Mouse (Mus musculus) G1E-ER4 (cell line): ENCODE results near the gene Pknox2. TPM values are rescaled to one million over a fixed set of nuclear protein-coding genes. Genes with fewer than 3 reads are reported as not detected.

ENCODE experiments used
- GATA1 ChIP-seq: IDR thresholded peaks from one replicate; pipeline ENCODE4 v1.8.0; 2012; ENCODE audit warnings: low read length, inconsistent platforms
- polyA plus RNA-seq: library from polyadenylated mRNA; stranded (reverse); fragments of >175 nt; gene quantifications from 2 replicates; pipeline ENCODE4 v1.2.3, GENCODE M21; 2012

Pknox2 gene
- polyA plus RNA-seq, 1 experiment = not detected

DNA sequence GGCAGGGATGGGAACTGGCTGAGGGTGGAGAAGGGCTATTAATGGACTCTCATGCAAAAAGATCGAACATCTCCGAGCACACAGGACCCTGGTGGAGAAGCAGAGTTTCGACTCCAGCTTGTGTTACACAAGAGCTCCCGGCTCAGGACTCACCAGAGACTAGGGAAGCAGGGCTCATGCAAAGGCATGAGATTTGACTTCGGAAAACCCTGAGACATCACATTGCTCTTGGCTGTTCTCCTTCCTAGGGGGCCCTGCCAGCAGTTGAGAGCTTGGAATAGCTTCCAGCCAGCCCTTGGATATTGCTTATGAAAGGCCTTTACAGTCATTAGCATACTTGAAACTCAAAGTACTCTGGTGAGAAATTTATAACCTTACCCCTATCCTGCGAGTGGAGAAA, 26.4 kb downstream of the Pknox2 start:
- TF ChIP-seq GATA1 = no peak

DNA sequence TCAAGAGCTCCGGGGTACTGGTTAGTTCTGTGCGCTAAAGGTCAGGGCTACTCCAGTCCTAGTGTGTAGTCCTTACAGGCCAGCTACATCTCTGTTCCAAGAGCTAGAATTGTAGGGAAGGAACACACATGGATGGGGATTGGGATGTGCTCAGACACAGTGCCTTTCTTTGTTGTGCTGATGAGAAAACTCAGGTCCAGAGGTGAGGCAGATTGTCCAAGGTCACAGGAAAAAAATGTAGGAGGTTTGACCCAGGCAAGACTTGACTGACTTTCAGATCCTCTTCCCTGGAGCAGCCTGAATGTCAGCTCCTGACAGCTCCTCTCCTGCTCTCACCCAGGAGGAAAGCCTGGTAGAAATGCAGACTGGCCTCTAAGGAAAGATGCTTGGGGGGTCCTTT, 29.7 kb downstream of the Pknox2 start:
- TF ChIP-seq GATA1 = no peak

DNA sequence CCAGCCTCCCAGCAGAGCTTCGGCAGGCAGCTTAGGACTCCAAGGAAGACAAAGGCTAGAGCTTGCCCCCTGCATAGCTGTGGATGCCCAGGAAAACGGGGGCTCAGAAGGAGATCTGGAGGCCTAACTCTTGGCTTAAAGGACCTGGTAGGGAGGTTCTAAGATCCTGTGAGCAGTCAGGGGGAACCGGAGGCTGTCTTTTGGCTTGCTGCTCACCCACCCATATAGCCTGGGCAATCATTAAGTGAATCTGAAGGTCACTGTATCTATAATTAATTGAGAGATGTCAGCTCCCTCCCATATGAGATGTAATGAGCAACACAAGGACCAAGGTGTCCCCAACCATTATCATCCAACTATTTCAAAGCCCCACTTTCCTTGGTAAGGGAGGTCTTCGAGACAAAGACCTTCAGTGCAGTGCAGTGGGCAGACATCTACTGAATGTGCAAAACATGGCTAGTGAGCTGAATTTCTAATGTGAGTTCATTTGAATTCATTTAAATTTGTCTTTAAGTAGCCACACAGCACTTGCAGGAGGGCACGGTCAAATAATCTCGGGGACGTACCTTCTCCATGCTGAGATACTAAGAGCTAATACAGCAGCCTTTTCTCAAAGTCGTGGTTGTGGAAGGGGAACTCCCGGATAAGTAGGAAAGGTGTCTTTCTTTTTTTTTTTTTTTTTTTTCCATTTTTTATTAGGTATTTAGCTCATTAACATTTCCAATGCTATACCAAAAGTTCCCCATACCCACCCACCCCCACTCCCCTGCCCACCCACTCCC, 30.4 kb downstream of the Pknox2 start:
- no peak for TF ChIP-seq GATA1

DNA sequence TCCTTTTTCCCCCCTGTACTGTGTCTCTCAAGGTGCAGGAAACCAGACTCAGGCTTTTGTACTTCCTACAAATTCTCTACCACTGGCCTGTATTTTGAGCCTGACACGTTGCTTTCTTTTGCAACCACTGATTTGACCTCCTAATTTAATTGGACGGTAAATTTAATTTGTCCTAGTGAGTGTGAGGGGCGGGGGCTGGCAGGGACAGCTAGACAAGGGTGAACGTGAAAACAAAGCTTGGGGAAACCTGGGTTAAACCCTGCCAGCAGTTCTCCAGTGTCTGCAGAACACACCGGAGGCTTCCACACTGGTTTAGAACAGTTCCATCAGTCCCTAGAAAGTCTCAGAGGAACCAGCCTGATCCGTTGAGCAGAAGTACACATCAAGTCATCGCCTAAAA, 31.4 kb downstream of the Pknox2 start:
- no peak for TF ChIP-seq GATA1

DNA sequence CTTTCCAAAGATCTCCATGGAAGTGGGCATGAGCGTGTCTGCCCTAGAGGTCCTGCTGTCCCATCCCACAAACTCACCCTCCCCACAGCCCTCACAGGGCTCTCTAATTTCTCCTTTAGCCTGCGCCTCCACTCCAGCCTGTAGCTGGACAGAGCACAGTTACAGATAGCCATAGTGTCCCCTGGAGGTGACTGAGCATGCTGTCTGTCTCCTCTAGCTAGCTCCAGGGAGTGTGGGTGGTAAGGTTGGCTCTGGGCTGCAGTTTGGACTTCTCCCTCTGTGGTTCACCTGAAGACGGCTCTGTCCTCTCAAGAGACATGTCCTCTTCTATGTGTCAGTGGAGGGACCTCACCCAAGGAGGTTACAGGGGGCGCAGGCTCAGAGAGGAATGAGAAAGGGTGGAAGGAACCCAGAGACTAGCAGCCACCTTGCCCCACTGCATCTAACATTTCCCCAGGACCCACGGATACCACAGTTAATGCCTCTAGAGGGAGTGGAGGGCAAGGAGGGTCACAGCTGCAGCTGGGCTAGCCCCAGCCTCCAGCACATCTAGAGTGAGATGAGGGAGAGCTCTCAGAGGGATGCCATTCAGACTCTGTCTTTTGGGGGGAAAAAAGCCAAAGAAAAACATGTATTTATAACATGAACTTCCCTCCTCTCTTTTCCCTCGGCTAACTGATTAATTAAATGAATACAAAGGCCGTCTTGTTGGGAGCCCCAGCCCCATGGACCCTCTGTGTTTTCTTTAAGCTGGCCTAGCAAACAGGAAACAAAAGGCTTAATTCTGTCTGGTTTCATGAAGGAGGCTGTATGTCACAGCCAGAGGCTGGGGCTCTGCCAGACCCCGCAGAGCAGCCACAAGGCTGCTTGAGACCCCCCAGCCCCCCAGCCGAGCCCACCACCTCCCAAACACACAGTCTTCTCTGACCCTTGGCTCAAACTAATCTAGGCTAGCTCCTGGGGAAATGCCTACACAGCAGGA, 32.6 kb downstream of the Pknox2 start:
- TF ChIP-seq GATA1 = no peak

DNA sequence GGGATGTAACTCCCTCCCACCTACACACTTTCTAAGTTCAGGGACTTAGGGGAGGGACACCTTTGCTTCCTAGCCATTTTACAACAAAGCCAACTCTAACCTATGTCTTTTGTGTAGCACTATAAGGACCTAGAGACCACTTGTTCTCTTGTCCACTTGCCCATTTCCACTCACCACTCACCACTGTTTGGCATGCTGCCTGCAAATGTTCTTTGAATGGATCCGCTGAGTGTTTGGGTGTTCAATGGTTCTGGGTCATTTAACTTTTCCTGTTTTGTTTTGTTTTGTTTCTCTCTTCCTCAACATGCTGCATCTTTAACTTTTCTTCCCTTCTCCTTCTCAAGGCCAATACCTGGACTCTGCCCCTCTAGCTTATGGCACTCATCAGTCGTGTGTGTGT, 39.7 kb downstream of the Pknox2 start:
- no peak for TF ChIP-seq GATA1

DNA sequence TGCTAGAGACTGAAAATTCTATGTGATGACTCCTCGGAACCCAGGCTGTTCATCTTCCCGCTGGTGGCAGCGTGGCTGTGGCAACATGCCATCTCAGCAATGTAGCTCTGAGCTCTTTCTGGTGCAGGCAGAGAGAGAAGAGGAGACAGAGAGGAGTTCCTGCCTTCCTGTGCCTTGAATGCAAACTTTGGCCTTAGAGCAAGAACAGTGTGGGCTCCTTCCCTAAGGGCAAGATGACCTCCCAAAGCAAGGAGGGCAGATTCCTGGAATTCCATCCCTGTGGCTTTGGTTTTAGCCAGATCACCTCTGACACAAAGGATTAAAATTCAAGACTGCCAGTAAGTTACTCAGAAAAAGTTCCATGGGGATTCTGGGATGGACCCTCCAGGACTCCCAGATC, 40.4 kb downstream of the Pknox2 start:
- TF ChIP-seq GATA1 = no peak

DNA sequence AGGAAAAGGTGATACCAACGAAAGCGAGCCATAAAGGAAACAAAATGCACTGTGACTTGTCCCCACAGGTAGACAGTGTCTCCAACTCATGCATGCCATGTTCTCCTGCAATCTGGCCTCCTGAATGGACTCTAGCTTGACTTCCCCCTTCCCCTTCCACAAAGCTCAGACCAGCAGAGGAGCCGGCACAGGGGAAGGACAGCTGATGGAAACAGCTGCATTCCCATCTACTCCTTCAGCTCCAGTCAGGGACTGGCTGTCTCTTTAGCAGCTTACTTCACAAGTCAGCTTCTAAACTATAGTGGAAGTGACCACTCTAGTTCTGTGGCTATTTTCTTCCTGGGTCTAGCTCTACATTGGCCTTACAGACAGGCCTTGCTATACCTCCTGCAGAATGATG, 43.0 kb downstream of the Pknox2 start:
- TF ChIP-seq GATA1 = no peak

DNA sequence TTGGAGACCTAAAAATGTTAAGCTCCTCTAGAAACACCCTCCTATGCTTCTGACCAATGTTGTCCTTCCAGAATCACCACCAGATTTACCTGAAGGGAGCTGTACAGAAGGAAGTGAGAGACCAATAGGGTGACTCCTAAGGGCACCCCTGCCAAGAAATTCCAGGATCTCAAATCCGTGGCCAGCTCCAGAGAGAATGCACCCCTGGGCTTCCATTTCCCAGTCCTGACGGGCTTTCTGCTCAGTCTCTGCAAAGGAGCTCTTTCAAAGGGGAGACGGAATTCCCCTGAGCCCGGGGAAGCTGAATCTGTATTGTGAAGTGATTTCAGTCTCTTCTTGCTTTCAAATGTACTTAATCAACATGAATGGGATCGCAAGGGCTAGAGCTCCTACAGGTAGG, 43.4 kb downstream of the Pknox2 start:
- TF ChIP-seq GATA1 = no peak

DNA sequence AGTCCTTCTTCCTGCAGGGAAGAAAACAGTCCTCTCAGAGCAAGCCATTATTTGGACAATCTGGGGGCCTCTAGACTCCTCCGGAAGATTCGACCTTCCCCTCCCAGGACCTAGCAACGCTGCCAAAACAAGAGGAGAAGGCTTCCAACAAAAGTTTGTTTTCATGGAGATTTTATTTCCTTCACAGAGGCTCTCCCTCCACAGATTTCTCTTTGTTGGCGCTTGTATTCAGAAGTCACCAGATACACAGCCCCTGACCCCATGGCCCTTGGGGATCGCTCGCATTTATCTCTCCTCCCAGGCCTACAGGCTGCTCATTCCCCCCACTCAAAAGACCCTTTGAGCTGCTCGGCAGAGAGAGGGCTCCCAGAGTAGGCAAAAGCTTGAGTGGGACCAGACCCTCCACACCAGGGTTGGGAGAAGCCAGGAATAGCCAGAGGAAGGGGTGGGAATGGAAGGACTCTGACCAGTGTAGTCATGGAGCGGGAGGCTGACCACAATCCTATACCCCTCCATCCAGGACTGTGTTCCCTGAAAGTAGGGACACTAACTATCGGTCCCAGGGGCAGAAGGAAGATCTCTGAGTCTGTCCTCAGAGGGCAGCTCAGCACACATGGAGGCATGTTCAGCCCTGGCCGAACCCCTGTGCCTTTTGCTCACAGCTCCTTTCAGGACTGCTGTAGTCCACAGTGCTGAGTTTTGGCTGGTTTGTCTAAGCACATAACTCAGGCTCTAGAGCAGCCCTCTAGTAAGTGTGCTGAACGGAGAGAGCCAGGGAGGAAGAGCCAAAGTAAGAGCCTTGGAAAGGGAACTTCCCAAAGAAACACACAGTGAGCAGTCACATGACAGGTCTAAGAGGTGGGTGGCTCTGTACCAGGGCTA, 45.9 kb downstream of the Pknox2 start:
- no peak for TF ChIP-seq GATA1

DNA sequence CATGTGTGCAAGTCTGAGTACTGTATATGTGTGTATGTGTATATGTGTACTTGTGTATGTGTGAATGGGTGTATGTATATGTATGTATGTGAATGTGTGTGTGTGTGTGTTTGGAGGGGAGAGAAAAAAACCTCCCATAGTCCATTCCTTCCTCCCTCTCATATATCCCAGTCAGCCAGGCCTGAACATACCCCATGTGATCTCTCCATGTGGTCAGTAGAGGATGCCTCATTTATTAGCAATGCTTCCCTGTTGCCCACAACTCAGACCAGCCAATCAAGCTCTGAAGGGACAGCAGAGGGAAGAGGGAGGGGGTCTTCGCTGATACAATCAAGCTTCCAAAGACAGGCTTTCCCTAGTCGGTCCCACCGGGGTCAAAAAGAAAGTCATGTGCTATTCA, 47.6 kb downstream of the Pknox2 start:
- TF ChIP-seq GATA1 = no peak

DNA sequence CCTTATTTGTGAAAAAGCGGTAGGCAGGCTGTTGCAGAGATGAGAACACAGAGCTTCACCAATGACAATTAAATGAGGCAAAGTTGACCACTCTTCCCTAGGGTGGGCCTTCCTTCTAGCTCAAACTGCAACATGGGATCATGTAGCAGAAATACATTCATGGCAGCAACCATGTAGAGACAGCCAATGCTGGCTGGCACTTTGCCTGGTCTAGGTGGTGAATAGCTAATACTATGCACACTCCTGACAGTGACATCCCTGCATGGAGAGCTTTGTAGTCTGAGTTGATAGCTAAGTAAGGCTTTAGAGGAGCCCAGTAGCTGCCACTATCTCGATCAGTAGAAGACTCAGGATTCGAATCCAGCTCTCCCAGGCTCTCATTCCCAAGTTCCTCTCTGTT, 48.6 kb downstream of the Pknox2 start:
- TF ChIP-seq GATA1 = no peak

DNA sequence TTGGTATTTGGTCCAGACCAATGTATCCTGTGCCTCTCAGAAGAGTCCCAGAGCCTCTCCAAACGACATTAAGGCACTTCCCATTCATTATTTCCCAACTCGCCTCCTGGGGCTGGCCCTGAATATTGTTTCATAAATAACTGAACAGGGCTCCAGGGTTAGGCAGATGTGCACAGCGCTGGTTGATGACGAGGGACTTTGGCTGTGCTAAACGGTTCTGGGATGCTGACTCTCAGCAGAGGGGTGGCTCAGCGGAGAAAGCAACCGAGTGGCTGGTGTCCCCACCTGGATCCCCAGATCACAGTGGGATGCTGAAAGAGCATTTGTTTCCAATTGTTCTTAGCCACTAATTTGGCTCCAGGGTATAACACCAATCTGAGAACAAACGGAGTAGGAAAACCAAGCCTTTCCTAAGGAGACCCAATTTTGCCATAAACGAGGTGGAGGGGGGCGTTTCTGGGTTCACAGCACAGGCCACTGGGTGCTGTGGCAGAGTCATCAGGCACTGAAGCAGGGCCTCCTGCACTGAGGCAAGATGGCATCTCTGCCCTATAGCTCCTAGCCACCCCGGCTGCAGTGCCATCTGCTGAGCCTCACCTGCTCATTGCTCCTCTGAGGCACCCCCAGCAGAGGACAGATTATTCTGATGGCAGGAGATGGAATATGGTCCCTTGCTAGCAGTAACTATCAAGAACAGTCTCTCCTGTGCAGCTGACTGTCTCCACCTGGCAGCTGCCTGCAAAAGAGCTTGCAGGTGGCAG, 52.8 kb downstream of the Pknox2 start:
- no peak for TF ChIP-seq GATA1

DNA sequence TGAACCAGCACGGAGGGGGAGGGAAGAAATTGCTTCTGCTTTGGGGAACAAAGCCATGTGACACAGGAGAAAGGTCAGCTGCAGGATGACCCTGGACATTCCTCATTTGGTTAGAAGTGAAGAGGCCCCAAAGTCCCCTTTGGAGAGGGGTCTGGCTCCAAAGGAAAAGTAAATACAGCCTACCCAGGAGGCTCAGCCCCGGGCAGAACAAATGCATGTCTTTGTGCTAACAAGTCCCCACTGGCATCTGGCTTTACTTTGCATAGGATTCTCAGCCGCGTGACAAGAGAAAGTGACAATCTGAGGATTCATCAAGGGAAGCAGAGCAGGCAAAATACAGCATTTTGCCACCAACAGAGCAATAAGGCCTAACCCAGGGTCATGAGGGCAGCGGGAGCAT, 54.1 kb downstream of the Pknox2 start:
- TF ChIP-seq GATA1 = no peak

DNA sequence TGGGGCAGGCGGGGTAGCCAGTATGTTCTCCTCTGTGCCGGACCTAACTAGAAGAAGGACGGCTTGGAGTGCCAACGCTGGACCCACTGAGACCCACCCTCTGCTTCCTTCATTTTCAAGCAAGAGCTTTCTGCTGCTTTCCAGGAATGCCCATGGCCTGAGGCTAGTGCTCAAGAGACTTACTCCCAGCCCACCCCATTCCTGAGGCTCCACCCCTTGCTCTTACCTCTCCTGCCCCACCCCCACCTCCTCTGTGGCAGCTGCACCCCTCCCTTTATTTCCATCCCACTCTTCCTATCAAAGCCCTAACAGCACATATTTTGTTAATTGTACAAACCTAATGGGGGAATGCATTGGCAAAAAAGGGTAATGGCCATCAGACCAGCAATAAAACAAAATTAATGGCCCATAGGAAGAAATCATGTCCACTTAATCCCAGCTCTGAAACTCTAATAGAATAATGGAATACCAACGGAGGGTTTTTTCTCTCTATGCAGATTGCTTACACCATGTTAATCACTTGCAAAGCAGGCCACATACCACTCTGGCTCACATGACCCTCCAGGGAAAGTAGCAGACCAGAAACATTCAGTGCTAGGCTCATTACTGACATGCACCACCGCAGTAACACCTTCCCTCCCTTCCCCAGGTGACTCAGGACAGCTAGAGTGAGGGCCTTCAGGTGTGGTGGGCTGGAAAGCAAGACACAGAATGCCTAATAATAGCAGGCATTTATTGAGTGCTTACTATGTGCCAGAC, 57.1 kb downstream of the Pknox2 start:
- no peak for TF ChIP-seq GATA1
